Mouse (Mus musculus): Measurements from ENCODE around the gene Foxk1. TPM values are rescaled to one million over a fixed set of nuclear protein-coding genes. Genes with fewer than 3 reads are reported as not detected.
A peak's percentile ranks its signal among the peaks of the same experiment; 100 is the strongest.

The Foxk1 gene
- total RNA-seq, 2 experiments from 2014 or later = 6.1 to 18.2 TPM

GRCm38 (mm10) chr5:142386784-142387680, 14.3 kb upstream of the Foxk1 start:
- peak; percentile 53 for ATAC-seq (replicated peaks; ENCODE audit: poor library complexity, severe bottlenecking)

GRCm38 (mm10) chr5:142387716-142388115, 13.6 kb upstream of the Foxk1 start:
- peak; percentile 48 for ATAC-seq (replicated peaks; ENCODE audit: poor library complexity, severe bottlenecking)

- no peak for ATAC-seq (replicated peaks; ENCODE audit: poor library complexity, severe bottlenecking)
Observed at GRCm38 (mm10) chr5:142391691-142392090, 9.6 kb upstream of the Foxk1 start.

GRCm38 (mm10) chr5:142394602-142395252, 6.6 kb upstream of the Foxk1 start:
- ATAC-seq (replicated peaks; ENCODE audit: poor library complexity, severe bottlenecking) = peak; percentile 87

GRCm38 (mm10) chr5:142395909-142396308, 5.4 kb upstream of the Foxk1 start:
- ATAC-seq (replicated peaks; ENCODE audit: poor library complexity, severe bottlenecking) = no peak

- ATAC-seq (replicated peaks; ENCODE audit: poor library complexity, severe bottlenecking) = peak; percentile 28; the same call in 1 of the 2 replicates
Observed at GRCm38 (mm10) chr5:142400181-142400883, 965 bp upstream of the Foxk1 start.

- peak; percentile 36 for ATAC-seq (replicated peaks; ENCODE audit: poor library complexity, severe bottlenecking)
Observed at GRCm38 (mm10) chr5:142401641-142402625, 636 bp downstream of the Foxk1 start.

- no peak for ATAC-seq (replicated peaks; ENCODE audit: poor library complexity, severe bottlenecking)
Observed at GRCm38 (mm10) chr5:142403694-142404093, 2.4 kb downstream of the Foxk1 start.

- no peak for ATAC-seq (replicated peaks; ENCODE audit: poor library complexity, severe bottlenecking)
Observed at GRCm38 (mm10) chr5:142404307-142404706, 3.0 kb downstream of the Foxk1 start.

GRCm38 (mm10) chr5:142405426-142405825, 4.1 kb downstream of the Foxk1 start:
- ATAC-seq (replicated peaks; ENCODE audit: poor library complexity, severe bottlenecking) = no peak

- ATAC-seq (replicated peaks; ENCODE audit: poor library complexity, severe bottlenecking) = no peak
Observed at GRCm38 (mm10) chr5:142406401-142406800, 5.1 kb downstream of the Foxk1 start.

- ATAC-seq (replicated peaks; ENCODE audit: poor library complexity, severe bottlenecking) = no peak
Observed at GRCm38 (mm10) chr5:142406937-142407336, 5.6 kb downstream of the Foxk1 start.

GRCm38 (mm10) chr5:142407381-142407780, 6.1 kb downstream of the Foxk1 start:
- no peak for ATAC-seq (replicated peaks; ENCODE audit: poor library complexity, severe bottlenecking)

- ATAC-seq (replicated peaks; ENCODE audit: poor library complexity, severe bottlenecking) = no peak
Observed at GRCm38 (mm10) chr5:142409169-142409568, 7.9 kb downstream of the Foxk1 start.

GRCm38 (mm10) chr5:142410348-142410747, 9.1 kb downstream of the Foxk1 start:
- no peak for ATAC-seq (replicated peaks; ENCODE audit: poor library complexity, severe bottlenecking)

GRCm38 (mm10) chr5:142412678-142413385, 11.5 kb downstream of the Foxk1 start:
- peak; percentile 81 for ATAC-seq (replicated peaks; ENCODE audit: poor library complexity, severe bottlenecking)

GRCm38 (mm10) chr5:142413723-142414445, 12.6 kb downstream of the Foxk1 start:
- no peak for ATAC-seq (replicated peaks; ENCODE audit: poor library complexity, severe bottlenecking)

- no peak for ATAC-seq (replicated peaks; ENCODE audit: poor library complexity, severe bottlenecking)
Observed at GRCm38 (mm10) chr5:142415401-142415800, 14.1 kb downstream of the Foxk1 start.
